Mouse (Mus musculus) stomach, postnatal 0 days (tissue): ENCODE results near the gene Papss2.

ENCODE experiments used
- CTCF ChIP-seq: IDR thresholded peaks from 2 replicates; pipeline ENCODE4 v1.5.1; 2016; ENCODE audit warnings: antibody characterized with exemption, low read depth, mild to moderate bottlenecking, moderate library complexity
- EP300 ChIP-seq: optimal IDR thresholded peaks from 2 replicates; pipeline ENCODE3; 2016; ENCODE audit warnings: antibody characterized with exemption

DNA sequence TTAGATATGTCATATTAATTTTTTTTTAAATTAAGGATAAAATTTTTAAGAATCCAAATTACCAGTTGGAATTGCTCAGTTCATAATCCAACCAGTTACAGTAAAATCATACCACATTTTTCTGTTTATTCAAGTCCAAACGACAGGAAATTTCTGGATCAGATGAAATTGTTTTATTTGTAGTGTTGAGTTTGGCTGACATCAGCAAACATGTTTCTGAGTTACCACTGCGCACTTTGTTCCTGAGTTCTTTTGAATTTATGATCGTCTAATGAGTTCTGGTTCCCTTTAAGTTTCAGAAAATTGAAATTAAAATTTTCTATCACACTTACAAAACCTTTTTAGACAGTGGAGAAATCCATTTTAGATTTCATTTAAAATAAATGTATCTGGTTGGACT, 50.8 kb downstream of the Papss2 start:
- TF ChIP-seq CTCF, result no peak
- no peak for TF ChIP-seq EP300
